Mouse (Mus musculus) lung, embryonic 14.5 days (tissue): Measurements from ENCODE around the gene Rdh9. TPM values are rescaled to one million over a fixed set of nuclear protein-coding genes. Genes with fewer than 3 reads are reported as not detected.
"Not testable (repeated sequence)": the region's sequence is repeated elsewhere in the genome, so short reads cannot be mapped to it uniquely, and the experiment has no call there.

Source experiments
- ATAC-seq: fragments of 200-750 bp; cut with Nextera tagmentation; 2 replicates; pipeline ENCODE4 v1.8.0; 2017; ENCODE audit warnings: mild to moderate bottlenecking, moderate TSS enrichment, moderate library complexity; ENCODE audit not compliant: insufficient read depth
- DNase-seq: peaks from one replicate; pipeline ENCODE4 v3.0.0-alpha.2; 2015
- H3K27ac ChIP-seq: fragments of 300-500 bp; sonication (generic); 2 replicates; pipeline ENCODE4 v1.5.1; 2014; ENCODE audit warnings: low read depth, mild to moderate bottlenecking, moderate library complexity
- H3K27me3 ChIP-seq: fragments of 300-500 bp; sonication (generic); 2 replicates; pipeline ENCODE4 v1.6.1; 2014; ENCODE audit warnings: low read length, control low read depth; ENCODE audit not compliant: insufficient read depth
- H3K36me3 ChIP-seq: fragments of 300-500 bp; sonication (generic); 2 replicates; pipeline ENCODE4 v1.6.1; 2014; ENCODE audit warnings: control low read depth; ENCODE audit not compliant: insufficient read depth
- H3K4me1 ChIP-seq: fragments of 300-500 bp; sonication (generic); 2 replicates; pipeline ENCODE4 v1.6.1; 2014; ENCODE audit warnings: antibody characterized with exemption, control low read depth; ENCODE audit not compliant: insufficient read depth
- H3K4me2 ChIP-seq: fragments of 300-500 bp; sonication (generic); 2 replicates; pipeline ENCODE4 v1.6.1; 2014; ENCODE audit warnings: mild to moderate bottlenecking
- H3K4me3 ChIP-seq: fragments of 300-500 bp; sonication (generic); 2 replicates; pipeline ENCODE4 v1.5.1; 2014; ENCODE audit warnings: low read depth, low read length
- H3K9ac ChIP-seq: fragments of 300-500 bp; sonication (generic); 2 replicates; pipeline ENCODE4 v1.6.1; 2014
- H3K9me3 ChIP-seq: fragments of 300-500 bp; sonication (generic); 2 replicates; pipeline ENCODE4 v1.6.1; 2016; ENCODE audit warnings: low read depth, low read length, control low read depth
- CTCF ChIP-seq: IDR thresholded peaks from 2 replicates; pipeline ENCODE4 v1.5.1; 2016; ENCODE audit warnings: antibody characterized with exemption, low read depth
- WGBS: fragments of 180-500 bp; shearing (Covaris S2); extraction: QIAGEN DNeasy Blood & Tissue Kit; methylation state at CpG from one replicate; pipeline ENCODE4 v1.1.7; 2014; 5-methylcytosine and 5-hydroxymethylcytosine counted together
- polyA plus RNA-seq: library from polyadenylated mRNA; unstranded; fragments of >200 nt; fragmentation: Nextera tagmentation; extraction: Ambion mirVana; gene quantifications from 2 replicates; pipeline ENCODE4 v1.2.1, GENCODE M21; 2014

The Rdh9 gene
- polyA plus RNA-seq, 1 experiment from 2014 or later, result not detected

- H3K4me1 ChIP-seq, result no peaks in the 10 kb centered on the region
- DNase-seq (peak; percentile 56), ATAC-seq (no peak)
- no peak overlapping the region for H3K9ac ChIP-seq
- H3K36me3 ChIP-seq, result no peaks in the 10 kb centered on the region
- no peak overlapping the region for H3K27ac ChIP-seq
- H3K4me3 ChIP-seq, result no peak overlapping the region
- H3K27me3 ChIP-seq, result no peaks in the 10 kb centered on the region
- TF ChIP-seq CTCF, result peak; percentile 58
- no peak overlapping the region for H3K4me2 ChIP-seq
- 78% methylated on average over 6 of the region's 6 CpGs for WGBS
- H3K9me3 ChIP-seq, result no peaks in the 10 kb centered on the region
Measured at GRCm38 (mm10) chr10:127825386-127825785, 49.2 kb downstream of the Rdh9 start.

- no peaks in the 10 kb centered on the region for H3K4me1 ChIP-seq
- no peak overlapping the region for H3K9ac ChIP-seq
- H3K4me2 ChIP-seq, result no peak overlapping the region
- no peak for DNase-seq
- H3K27ac ChIP-seq, result no peak overlapping the region
- no peak for ATAC-seq
- no peaks in the 10 kb centered on the region for H3K27me3 ChIP-seq
- no peaks in the 10 kb centered on the region for H3K36me3 ChIP-seq
- H3K4me3 ChIP-seq, result no peak overlapping the region
- H3K9me3 ChIP-seq, result no peaks in the 10 kb centered on the region
- 65% methylated on average over 3 of the region's 3 CpGs for WGBS
- no peak for TF ChIP-seq CTCF
Measured at GRCm38 (mm10) chr10:127829121-127829520, 52.9 kb downstream of the Rdh9 start.

- H3K9ac ChIP-seq, DNase-seq, H3K36me3 ChIP-seq, H3K27ac ChIP-seq, H3K9me3 ChIP-seq, ATAC-seq, H3K27me3 ChIP-seq, H3K4me1 ChIP-seq, H3K4me2 ChIP-seq, H3K4me3 ChIP-seq: not testable (repeated sequence)
- WGBS, result 95% methylated on average over 1 of the region's 1 CpGs
Measured at GRCm38 (mm10) chr10:127834186-127834585, 58.0 kb downstream of the Rdh9 start.

- 69% methylated on average over 5 of the region's 5 CpGs for whole genome bisulfite sequencing
- no peak overlapping the region for H3K27ac ChIP-seq
- no peak for TF ChIP-seq CTCF
Measured at GRCm38 (mm10) chr10:127835292-127835691, 59.1 kb downstream of the Rdh9 start.

GRCm38 (mm10) chr10:127837793-127838192, 61.6 kb downstream of the Rdh9 start:
- ATAC-seq, H3K4me3 ChIP-seq, H3K4me2 ChIP-seq, H3K36me3 ChIP-seq, H3K27me3 ChIP-seq, DNase-seq, H3K9ac ChIP-seq, H3K27ac ChIP-seq, H3K4me1 ChIP-seq, H3K9me3 ChIP-seq: not testable (repeated sequence)
- WGBS, result 94% methylated on average over 5 of the region's 5 CpGs

More at GRCm38 (mm10) chr10:127835292-127835691, 59.1 kb downstream of the Rdh9 start:
- H3K4me2 ChIP-seq, result no peak overlapping the region
- H3K36me3 ChIP-seq, result no peaks in the 10 kb centered on the region
- H3K4me1 ChIP-seq, result no peaks in the 10 kb centered on the region
- ATAC-seq, result no peak
- DNase-seq, result no peak
- H3K9ac ChIP-seq, result no peak overlapping the region
- H3K27me3 ChIP-seq, result no peaks in the 10 kb centered on the region
- no peak overlapping the region for H3K4me3 ChIP-seq
- no peaks in the 10 kb centered on the region for H3K9me3 ChIP-seq

GRCm38 (mm10) chr10:127838539-127838938, 62.4 kb downstream of the Rdh9 start:
- no peak overlapping the region for H3K9ac ChIP-seq

GRCm38 (mm10) chr10:127840776-127841175, 64.6 kb downstream of the Rdh9 start:
- Histone ChIP-seq H3K9ac (no peak overlapping the region), H3K27ac (no peak overlapping the region), H3K4me3 (no peak overlapping the region), H3K4me2 (no peak overlapping the region), H3K4me1 (no peaks in the 10 kb centered on the region), H3K9me3 (no peaks in the 10 kb centered on the region), H3K27me3 (no peaks in the 10 kb centered on the region), H3K36me3 (no peaks in the 10 kb centered on the region)
- DNase-seq (no peak), ATAC-seq (no peak)
- 54% methylated on average over 2 of the region's 2 CpGs for WGBS
- no peak for TF ChIP-seq CTCF

More at GRCm38 (mm10) chr10:127838539-127838938, 62.4 kb downstream of the Rdh9 start:
- 83% methylated on average over 2 of the region's 2 CpGs for WGBS
- no peaks in the 10 kb centered on the region for H3K36me3 ChIP-seq
- ATAC-seq (no peak), DNase-seq (no peak)
- H3K4me1 ChIP-seq, result no peaks in the 10 kb centered on the region
- no peak overlapping the region for H3K4me3 ChIP-seq
- H3K27me3 ChIP-seq, result no peaks in the 10 kb centered on the region
- H3K9me3 ChIP-seq, result no peaks in the 10 kb centered on the region
- no peak overlapping the region for H3K4me2 ChIP-seq
- H3K27ac ChIP-seq, result no peak overlapping the region
- TF ChIP-seq CTCF, result no peak

Other genes starting within 250 kb of the Rdh9 start
- gene Nxph4, start 241.8 kb upstream of the Rdh9 start, polyA plus RNA-seq, result 0.14 and 0.22 TPM in 2 replicates
- 68.7 and 73.0 TPM in 2 replicates for gene Lrp1, start 155.2 kb upstream of the Rdh9 start, polyA plus RNA-seq
- 27.8 and 28.1 TPM in 2 replicates for gene Stat6, start 133.4 kb upstream of the Rdh9 start, polyA plus RNA-seq
- gene Nemp1, start 109.5 kb upstream of the Rdh9 start, polyA plus RNA-seq, result 11.2 and 13.2 TPM in 2 replicates
- gene Nab2, start 107.8 kb upstream of the Rdh9 start, polyA plus RNA-seq, result 11.6 and 13.5 TPM in 2 replicates
- gene Myo1a, start 71.2 kb upstream of the Rdh9 start, polyA plus RNA-seq, result 0.23 and 0.28 TPM in 2 replicates
- not detected in 2 replicates for gene Tac2, start 51.9 kb upstream of the Rdh9 start, polyA plus RNA-seq
- 4.2 and 4.4 TPM in 2 replicates for gene Zbtb39, start 36.8 kb upstream of the Rdh9 start, polyA plus RNA-seq
- 2.6 and 3.2 TPM in 2 replicates for gene Gpr182, start 24.7 kb upstream of the Rdh9 start, polyA plus RNA-seq
- 0.04 TPM in 1 of 2 replicates, not detected in the other for gene Rdh1, start 16.7 kb upstream of the Rdh9 start, polyA plus RNA-seq
- not detected in 2 replicates for gene Rdh16f1, start 16.6 kb upstream of the Rdh9 start, polyA plus RNA-seq
- gene Rdh16, start 24.8 kb downstream of the Rdh9 start, polyA plus RNA-seq, result not detected in 2 replicates
- not detected in 2 replicates for gene Rdh19, start 73.5 kb downstream of the Rdh9 start, polyA plus RNA-seq
- gene Rdh16f2, start 90.1 kb downstream of the Rdh9 start, polyA plus RNA-seq, result not detected in 2 replicates
- not detected in 2 replicates for gene Rdh7, start 112.4 kb downstream of the Rdh9 start, polyA plus RNA-seq
- gene Sdr9c7, start 122.1 kb downstream of the Rdh9 start, polyA plus RNA-seq, result not detected in 2 replicates
- not detected in 2 replicates for gene Hsd17b6, start 231.2 kb downstream of the Rdh9 start, polyA plus RNA-seq
- 95.7 and 101 TPM in 2 replicates for gene Prim1, start 238.8 kb downstream of the Rdh9 start, polyA plus RNA-seq